Mouse (Mus musculus) lung, adult 2 months (tissue): ENCODE measurements around the gene Nrxn3.

Source experiments
- CTCF ChIP-seq: fragments of 200-500 bp; IDR thresholded peaks from 2 replicates; pipeline ENCODE4 v1.5.1; 2011; ENCODE audit warnings: mild to moderate bottlenecking, low read length, control low read depth; ENCODE audit not compliant: insufficient read depth
- POLR2A ChIP-seq: fragments of 200-500 bp; IDR thresholded peaks from 2 replicates; pipeline ENCODE4 v1.6.1; 2011; ENCODE audit warnings: low read depth, mild to moderate bottlenecking, control low read depth, low read length, borderline replicate concordance; ENCODE audit errors: extremely low read depth

DNA sequence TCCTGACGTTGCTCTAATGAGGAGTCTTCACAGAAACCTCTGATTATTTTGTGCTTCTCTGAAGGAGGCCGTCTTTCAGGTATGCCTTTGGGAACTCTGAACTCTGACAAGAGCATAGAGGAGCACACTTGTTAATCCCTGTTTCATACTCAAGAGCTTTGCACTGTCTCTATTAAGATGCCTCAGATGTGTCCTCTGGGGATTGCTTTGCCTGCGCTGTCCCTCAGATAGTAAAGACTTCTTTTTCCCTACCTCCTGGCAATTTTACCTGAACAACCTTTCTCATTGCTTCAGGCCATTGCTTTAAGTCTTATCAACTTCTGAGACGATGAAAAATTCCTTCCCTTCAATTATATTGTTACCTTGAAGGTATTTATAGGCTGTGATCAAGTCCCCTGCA, 1272.7 kb downstream of the Nrxn3 start:
- TF ChIP-seq POLR2A (no peak), CTCF (no peak)
